15 mouse cellular contexts compared by ENCODE assay signal in genomic region chr10:42572567-42572966, GRCm38 (mm10). TPM values are rescaled to one million over a fixed set of nuclear protein-coding genes. Genes with fewer than 3 reads are reported as not detected.
DNase-seq lines count a peak whose midpoint lies in the region; ATAC-seq and TF ChIP-seq lines count a peak whose summit lies in the region.
"Had no signal": no experiment of that assay in that cellular context is flagged by ENCODE, and none has a peak within 500 bp of the region (broad histone marks: within the 10 kb centered on the region; RNA-seq: fewer than 3 reads in every experiment).

No protein-coding gene starts in this region.

- peaks cover 18% of the 10 kb centered on the region; the same call in 1 of the 2 replicates for H3K9me3 ChIP-seq in megakaryocyte, embryonic 14.5 days
- H3K9me3 ChIP-seq in forebrain, embryonic 11.5 days (ENCODE audit: control insufficient read depth, low read length): no peaks in the 10 kb centered on the region
- H3K9me3 ChIP-seq in hindbrain, postnatal 0 days (ENCODE audit: low read length): no peaks in the 10 kb centered on the region
- no peaks in the 10 kb centered on the region for H3K9me3 ChIP-seq in neural tube, embryonic 13.5 days
- no peaks in the 10 kb centered on the region for H3K9me3 ChIP-seq in liver, embryonic 11.5 days (ENCODE audit: control insufficient read depth, low read length)
- H3K9me3 ChIP-seq: G1E had no signal

- no peak for TF ChIP-seq CTCF in hindbrain, postnatal 0 days (IDR thresholded peaks at IDR 0.05; ENCODE audit: low read depth)

- no peaks in the 10 kb centered on the region for H3K36me3 ChIP-seq in megakaryocyte, embryonic 14.5 days (replicated peaks; ENCODE audit: low read length)
- peaks cover 9% of the 10 kb centered on the region for H3K36me3 ChIP-seq in forebrain, embryonic 11.5 days (ENCODE audit: control insufficient read depth, insufficient read depth, low read length)
- H3K36me3 ChIP-seq in hindbrain, postnatal 0 days (ENCODE audit: insufficient read depth, low read length): no peaks in the 10 kb centered on the region
- H3K36me3 ChIP-seq in neural tube, embryonic 13.5 days: no peaks in the 10 kb centered on the region
- H3K36me3 ChIP-seq in liver, embryonic 11.5 days (ENCODE audit: control insufficient read depth, insufficient read depth, low read length): no peaks in the 10 kb centered on the region
- H3K36me3 ChIP-seq: G1E had no signal

- no peak for DNase-seq in forebrain, embryonic 11.5 days (ENCODE audit: low spot score)
- no peak for DNase-seq in hindbrain, postnatal 0 days (ENCODE audit: low spot score)
- DNase-seq in liver, embryonic 11.5 days (ENCODE audit: low spot score): no peak
- no peak for DNase-seq in urinary bladder, postnatal 25 days (ENCODE audit: low spot score)
- DNase-seq: cerebellum, adult 11 months; kidney, postnatal 10 days; lung, postnatal 10 days; thymus, postnatal 36 days had no signal

- H3K9ac ChIP-seq in forebrain, embryonic 11.5 days (ENCODE audit: low read length): peak overlapping the region; percentile 2; the same call in 1 of the 2 replicates
- no peak overlapping the region for H3K9ac ChIP-seq in hindbrain, postnatal 0 days (replicated peaks; ENCODE audit: low read length)
- H3K9ac ChIP-seq in neural tube, embryonic 13.5 days: no peak overlapping the region
- no peak overlapping the region for H3K9ac ChIP-seq in liver, embryonic 11.5 days (ENCODE audit: low read depth, low read length)

- 10% methylated on average over 20 of the region's 20 CpGs for WGBS in forebrain, embryonic 11.5 days
- 1% methylated on average over 20 of the region's 20 CpGs for WGBS in hindbrain, postnatal 0 days
- WGBS in neural tube, embryonic 13.5 days: under 1% methylated on average over 20 of the region's 20 CpGs
- WGBS in liver, embryonic 11.5 days: 4% methylated on average over 20 of the region's 20 CpGs

- no peak overlapping the region for H3K27ac ChIP-seq in forebrain, embryonic 11.5 days (ENCODE audit: low read depth, low read length)
- no peak overlapping the region for H3K27ac ChIP-seq in hindbrain, postnatal 0 days
- no peak overlapping the region for H3K27ac ChIP-seq in neural tube, embryonic 13.5 days (replicated peaks)
- no peak overlapping the region for H3K27ac ChIP-seq in liver, embryonic 11.5 days (ENCODE audit: low read depth, low read length)

- peaks cover 16% of the 10 kb centered on the region for H3K4me1 ChIP-seq in megakaryocyte, embryonic 14.5 days
- peaks cover 38% of the 10 kb centered on the region for H3K4me1 ChIP-seq in forebrain, embryonic 11.5 days (replicated peaks; ENCODE audit: control insufficient read depth, insufficient read depth, low read length)
- peaks cover 6% of the 10 kb centered on the region; the same call in 1 of the 2 replicates for H3K4me1 ChIP-seq in hindbrain, postnatal 0 days (ENCODE audit: insufficient read depth, low read length)
- H3K4me1 ChIP-seq in neural tube, embryonic 13.5 days (replicated peaks): peaks cover 6% of the 10 kb centered on the region
- H3K4me1 ChIP-seq in liver, embryonic 11.5 days (replicated peaks; ENCODE audit: control insufficient read depth, insufficient read depth, low read length): no peaks in the 10 kb centered on the region

- peak overlapping the region; percentile 39 for H3K4me2 ChIP-seq in forebrain, embryonic 11.5 days (ENCODE audit: low read depth, low read length, severe bottlenecking)
- peak overlapping the region; percentile 37 for H3K4me2 ChIP-seq in hindbrain, postnatal 0 days (ENCODE audit: low read depth, low read length)
- H3K4me2 ChIP-seq in neural tube, embryonic 13.5 days: peak overlapping the region; percentile 25
- H3K4me2 ChIP-seq in liver, embryonic 11.5 days: no peak overlapping the region; the same call in 1 of the 2 replicates

- no peak for ATAC-seq in megakaryocyte, adult 5-6 weeks (ENCODE audit: poor library complexity, severe bottlenecking)
- ATAC-seq in forebrain, embryonic 11.5 days (replicated peaks; ENCODE audit: low FRiP score): 0 out of 2 replicates have a peak, but pooled peaks have one; percentile 31
- ATAC-seq in hindbrain, postnatal 0 days: 0 out of 2 replicates have a peak, but pooled peaks have one; percentile 29
- no peak for ATAC-seq in neural tube, embryonic 13.5 days (ENCODE audit: low read depth)
- ATAC-seq in liver, embryonic 11.5 days (replicated peaks; ENCODE audit: low FRiP score): no peak
- no peak for ATAC-seq in frontal cortex, adult (ENCODE audit: low TSS enrichment)

- peak overlapping the region; percentile 43 for H3K4me3 ChIP-seq in megakaryocyte, embryonic 14.5 days (replicated peaks)
- H3K4me3 ChIP-seq in forebrain, embryonic 11.5 days (ENCODE audit: low read depth, low read length): 0 out of 2 replicates have a peak overlapping the region, but pooled peaks have one; percentile 5
- peak overlapping the region; percentile 13 for H3K4me3 ChIP-seq in hindbrain, postnatal 0 days (ENCODE audit: low read length)
- H3K4me3 ChIP-seq in neural tube, embryonic 13.5 days: 0 out of 2 replicates have a peak overlapping the region, but pooled peaks have one; percentile 6
- H3K4me3 ChIP-seq in liver, embryonic 11.5 days (ENCODE audit: low read depth, low read length): no peak overlapping the region

- H3K27me3 ChIP-seq in megakaryocyte, embryonic 14.5 days (replicated peaks): peaks cover 84% of the 10 kb centered on the region
- peaks cover 4% of the 10 kb centered on the region; the same call in 1 of the 2 replicates for H3K27me3 ChIP-seq in forebrain, embryonic 11.5 days (ENCODE audit: control insufficient read depth, insufficient read depth, low read length)
- peaks cover 89% of the 10 kb centered on the region for H3K27me3 ChIP-seq in hindbrain, postnatal 0 days (ENCODE audit: insufficient read depth, low read length)
- peaks cover 98% of the 10 kb centered on the region for H3K27me3 ChIP-seq in neural tube, embryonic 13.5 days
- peaks cover 93% of the 10 kb centered on the region for H3K27me3 ChIP-seq in liver, embryonic 11.5 days (replicated peaks; ENCODE audit: control insufficient read depth, insufficient read depth, low read length)

RNA-seq across cellular contexts. Expression of gene Nr2e1, which starts 10.9 kb away (rescaled TPM):
- polyA plus RNA-seq in megakaryocyte, embryonic 14.5 days (2012; ENCODE audit: insufficient read depth, low replicate concordance): not detected in 2 replicates
- not detected in 2 replicates for total RNA-seq in megakaryocyte, adult 5-6 weeks (2015)
- total RNA-seq in megakaryocyte, adult 5-6 weeks (2017): not detected in 2 replicates
- 117 and 119 TPM in 2 replicates for polyA plus RNA-seq in forebrain, embryonic 11.5 days (2014; fragmentation: Nextera tagmentation; extraction: Ambion mirVana)
- 0.10 TPM in 1 of 2 replicates, not detected in the other for total RNA-seq in hindbrain, postnatal 0 days (2014; rRNA removed)
- polyA plus RNA-seq in hindbrain, postnatal 0 days (2015; fragmentation: Nextera tagmentation; extraction: Ambion mirVana): not detected in 2 replicates
- 0.33 TPM in 1 of 2 replicates, not detected in the other for polyA plus RNA-seq in neural tube, embryonic 13.5 days (2015; fragmentation: Nextera tagmentation; extraction: Ambion mirVana)
- not detected in 2 replicates for polyA plus RNA-seq in liver, embryonic 11.5 days (2014; fragmentation: Nextera tagmentation; extraction: Ambion mirVana)
- total RNA-seq: G1E had no signal
- polyA plus RNA-seq: G1E; gonadal fat pad, adult 2 months; neural tube, embryonic 14.5 days had no signal

RNA-seq across cellular contexts. Expression of gene Ostm1, which starts 11.1 kb away (rescaled TPM):
- polyA plus RNA-seq in megakaryocyte, embryonic 14.5 days (2012; ENCODE audit: insufficient read depth, low replicate concordance): 7.5 and 13.0 TPM in 2 replicates
- total RNA-seq in megakaryocyte, adult 5-6 weeks (2015): 63.0 and 70.6 TPM in 2 replicates
- 80.5 and 83.1 TPM in 2 replicates for total RNA-seq in megakaryocyte, adult 5-6 weeks (2017)
- polyA plus RNA-seq in forebrain, embryonic 11.5 days (2014; fragmentation: Nextera tagmentation; extraction: Ambion mirVana): 54.6 and 59.0 TPM in 2 replicates
- total RNA-seq in hindbrain, postnatal 0 days (2014; rRNA removed): 37.0 and 43.1 TPM in 2 replicates
- 36.8 and 39.2 TPM in 2 replicates for polyA plus RNA-seq in hindbrain, postnatal 0 days (2015; fragmentation: Nextera tagmentation; extraction: Ambion mirVana)
- polyA plus RNA-seq in neural tube, embryonic 13.5 days (2015; fragmentation: Nextera tagmentation; extraction: Ambion mirVana): 29.0 and 30.8 TPM in 2 replicates
- 24.8 and 27.7 TPM in 2 replicates for polyA plus RNA-seq in liver, embryonic 11.5 days (2014; fragmentation: Nextera tagmentation; extraction: Ambion mirVana)

Comparison
In these comparisons a context has a peak if more than half of its experiments do, and no peak if none do; other contexts are left out.
1. ATAC-seq: peak in forebrain, embryonic 11.5 days (single experiment) and hindbrain, postnatal 0 days (single experiment); none in megakaryocyte, adult 5-6 weeks (single experiment), neural tube, embryonic 13.5 days (single experiment), liver, embryonic 11.5 days (single experiment) and frontal cortex, adult (single experiment).
2. RNA of gene Nr2e1, which starts 10.9 kb away (polyA plus RNA-seq): 117 to 119 TPM in forebrain, embryonic 11.5 days; not detected in hindbrain, postnatal 0 days, not detected in megakaryocyte, embryonic 14.5 days, 0.33 TPM in neural tube, embryonic 13.5 days and not detected in liver, embryonic 11.5 days; every median in the first group is over 10 times any median in the second.